Mouse (Mus musculus) liver, adult 2 months (tissue): ENCODE data around the gene Cdhr4.

Source experiments
- CTCF ChIP-seq: fragments of 200-500 bp; IDR thresholded peaks from 2 replicates; pipeline ENCODE4 v1.5.1; 2011; ENCODE audit warnings: low read depth, low read length, control low read depth
- POLR2A ChIP-seq: fragments of 200-500 bp; IDR thresholded peaks from 2 replicates; pipeline ENCODE4 v1.6.1; 2011; ENCODE audit warnings: low read length, control low read depth; ENCODE audit not compliant: insufficient read depth; ENCODE audit errors: extremely low read depth

- TF ChIP-seq CTCF, result no peak
- no peak for TF ChIP-seq POLR2A
These were observed 3.8 kb downstream of the Cdhr4 start, which contains the start of gene Gm20662 for GRCm38 (mm10) chr9:107996049-107996448.
